Mouse (Mus musculus) heart, postnatal 0 days (tissue): ENCODE measurements at regions not wholly inside any gene's neighbourhood (a gene's known extent, or its start where the extent isn't known, plus 50 kb on each side); places are given as distances from the start of the nearest gene placed in this dataset.

Experiments used
- CTCF ChIP-seq: IDR thresholded peaks from 2 replicates; pipeline ENCODE4 v1.5.1; 2016; ENCODE audit warnings: antibody characterized with exemption, control low read depth, low read depth
- EP300 ChIP-seq: IDR thresholded peaks from 2 replicates; pipeline ENCODE4 v1.6.1; 2016; ENCODE audit warnings: antibody characterized with exemption, low read depth

GRCm38 (mm10) chr13:59350613-59351150 lies 234.3 kb downstream of the Agtpbp1 start:
- TF ChIP-seq EP300 (no peak), CTCF (no peak)
